Mouse (Mus musculus) forebrain, embryonic 12.5 days (tissue): ENCODE data around the gene Cdk5r2. TPM values are rescaled to one million over a fixed set of nuclear protein-coding genes. Genes with fewer than 3 reads are reported as not detected.

Source experiments
- ATAC-seq: fragments of 200-750 bp; cut with Nextera tagmentation; 2 replicates; pipeline ENCODE4 v1.8.0; 2017; ENCODE audit warnings: moderate TSS enrichment; ENCODE audit not compliant: low FRiP score
- H3K27ac ChIP-seq: fragments of 300-500 bp; sonication (generic); 2 replicates; pipeline ENCODE4 v1.5.1; 2016; ENCODE audit warnings: mild to moderate bottlenecking
- H3K27me3 ChIP-seq: fragments of 300-500 bp; sonication (generic); 2 replicates; pipeline ENCODE4 v1.6.1; 2016; ENCODE audit warnings: mild to moderate bottlenecking
- H3K36me3 ChIP-seq: fragments of 300-500 bp; sonication (generic); replicated peaks from 2 replicates; pipeline ENCODE4 v1.6.1; 2016; ENCODE audit warnings: mild to moderate bottlenecking
- H3K4me1 ChIP-seq: fragments of 300-500 bp; sonication (generic); 2 replicates; pipeline ENCODE4 v1.6.1; 2016
- H3K4me2 ChIP-seq: fragments of 300-500 bp; sonication (generic); 2 replicates; pipeline ENCODE4 v1.6.1; 2016; ENCODE audit warnings: mild to moderate bottlenecking, moderate library complexity
- H3K4me3 ChIP-seq: fragments of 300-500 bp; sonication (generic); replicated peaks from 2 replicates; pipeline ENCODE4 v1.5.1; 2016; ENCODE audit warnings: mild to moderate bottlenecking
- H3K9ac ChIP-seq: fragments of 300-500 bp; sonication (generic); 2 replicates; pipeline ENCODE4 v1.6.1; 2016; ENCODE audit warnings: mild to moderate bottlenecking
- H3K9me3 ChIP-seq: fragments of 300-500 bp; sonication (generic); 2 replicates; pipeline ENCODE4 v1.6.1; 2016
- WGBS: fragments of 180-500 bp; shearing (Covaris S2); methylation state at CpG from one replicate; pipeline ENCODE4 v1.1.7; 2016; 5-methylcytosine and 5-hydroxymethylcytosine counted together
- microRNA counts: library from miRNA; unstranded; fragments of <30 nt; microRNA quantifications from one replicate; lab custom pipeline; 2017
- microRNA-seq: library from miRNA; unstranded; fragments of <30 nt; microRNA quantifications from one replicate; pipeline ENCODE4, GENCODE M21; 2017
- polyA plus RNA-seq: library from polyadenylated mRNA; unstranded; fragments of >200 nt; fragmentation: Nextera tagmentation; extraction: Ambion mirVana; gene quantifications from 2 replicates; pipeline ENCODE4 v1.2.1, GENCODE M21; 2016

Gene Cdk5r2
- polyA plus RNA-seq, 1 experiment from 2014 or later: 2.0 TPM

DNA sequence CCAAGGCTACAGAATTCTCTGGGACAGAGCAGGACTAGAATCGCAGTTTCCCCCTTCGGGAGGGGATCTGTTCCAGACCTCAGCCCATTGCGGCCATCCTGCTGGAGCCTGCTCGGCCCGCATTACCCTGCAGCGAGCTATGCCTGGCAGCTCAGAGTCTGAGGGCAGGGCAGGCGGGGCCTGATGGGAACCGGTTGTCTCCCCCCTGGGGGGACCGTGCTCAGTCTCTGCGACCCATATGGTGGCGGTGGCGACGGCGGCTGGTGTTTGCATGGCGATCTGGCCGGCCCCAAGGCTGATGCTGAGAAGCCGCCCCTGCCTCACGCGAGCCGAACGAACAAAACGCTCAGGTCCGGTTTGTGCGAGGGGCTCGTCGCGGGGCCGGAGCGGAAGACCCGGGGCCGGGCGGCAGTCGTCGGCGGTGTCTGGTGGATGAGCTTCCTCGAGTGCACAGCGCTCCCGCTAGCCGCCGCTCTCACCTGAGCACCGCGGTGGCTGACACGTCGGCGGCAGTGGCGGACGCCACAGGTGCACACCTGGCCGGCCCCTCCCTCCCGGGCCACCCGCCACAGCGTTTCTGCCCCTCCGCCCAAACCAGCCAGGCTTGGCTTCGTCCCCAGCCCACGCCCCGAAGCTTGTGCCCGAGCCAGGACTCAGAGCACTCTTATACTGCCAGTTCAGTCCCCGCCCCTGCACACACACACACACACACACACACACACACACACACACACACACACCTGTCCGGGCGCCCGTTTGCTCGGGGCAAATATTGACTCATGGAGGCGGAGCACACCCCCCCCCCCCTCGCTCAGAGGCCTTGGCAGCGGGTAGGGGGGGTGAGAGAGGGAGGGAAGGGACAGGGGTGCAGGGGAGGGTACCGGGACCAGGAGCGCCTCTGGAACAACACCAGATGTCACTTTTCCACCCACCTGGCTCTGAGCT lies 45.9 kb downstream of the Cdk5r2 start:
- peaks cover 30% of the 10 kb centered on the region for H3K4me1 ChIP-seq
- peaks cover 97% of the 10 kb centered on the region for H3K27me3 ChIP-seq
- WGBS: under 1% methylated on average over 56 of the region's 66 CpGs
- no peaks in the 10 kb centered on the region for H3K9me3 ChIP-seq
- H3K4me3 ChIP-seq: peak overlapping the region; percentile 37
- 0 out of 2 replicates have a peak overlapping the region, but pooled peaks have one; percentile 29 for H3K9ac ChIP-seq
- H3K27ac ChIP-seq: no peak overlapping the region
- no peaks in the 10 kb centered on the region for H3K36me3 ChIP-seq
- H3K4me2 ChIP-seq: peak overlapping the region; percentile 57
- ATAC-seq: peak; percentile 34; the same call in 1 of the 2 replicates

DNA sequence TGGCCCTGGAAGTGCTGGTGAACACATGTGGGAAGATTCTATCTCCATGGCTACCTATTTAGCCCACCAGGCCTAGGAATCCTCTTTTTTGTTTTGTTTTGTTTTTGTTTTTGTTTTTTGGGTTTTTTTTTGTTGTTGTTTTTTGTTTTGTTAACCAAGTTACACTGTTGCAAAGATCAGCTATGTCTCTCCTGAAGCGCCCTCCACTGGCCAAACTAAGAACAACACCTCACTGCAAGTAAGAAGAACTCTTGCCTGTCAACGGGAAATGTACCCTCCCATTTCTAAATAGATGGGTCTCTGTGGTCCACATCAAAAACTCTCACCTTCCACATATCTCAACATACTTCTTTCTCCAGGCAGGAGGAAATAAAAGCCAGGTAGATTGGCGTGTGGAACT lies 47.0 kb downstream of the Cdk5r2 start:
- Histone ChIP-seq H3K27me3 (peaks cover 96% of the 10 kb centered on the region), H3K4me3 (no peak overlapping the region), H3K4me2 (no peak overlapping the region), H3K4me1 (peaks cover 26% of the 10 kb centered on the region), H3K9ac (no peak overlapping the region), H3K27ac (no peak overlapping the region), H3K9me3 (no peaks in the 10 kb centered on the region), H3K36me3 (no peaks in the 10 kb centered on the region)
- 0% methylated on average over 3 of the region's 3 CpGs for WGBS
- no peak for ATAC-seq

DNA sequence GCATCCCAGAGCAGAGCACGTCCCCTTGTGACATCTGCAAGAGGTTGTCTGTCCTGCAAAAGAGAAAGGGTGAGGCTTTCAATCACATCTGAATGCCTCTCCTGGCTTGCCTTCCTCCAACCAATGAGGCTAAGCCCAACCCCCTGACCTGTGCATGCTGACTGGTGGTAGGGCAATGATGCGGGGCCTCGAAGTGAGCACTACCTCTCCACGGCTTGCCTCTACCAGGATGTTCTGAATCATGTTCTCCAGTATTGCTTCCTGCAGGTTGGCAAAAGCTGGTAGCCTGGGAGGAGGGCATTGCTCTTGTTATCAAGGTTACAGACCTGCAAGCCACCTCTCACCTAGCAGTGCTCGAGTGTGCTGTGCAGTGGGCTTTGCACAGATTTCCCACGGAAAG lies 47.5 kb downstream of the Cdk5r2 start:
- 21% methylated on average over 6 of the region's 6 CpGs for WGBS
- peaks cover 95% of the 10 kb centered on the region for H3K27me3 ChIP-seq

More for the DNA sequence above, 47.5 kb downstream of the Cdk5r2 start:
- no peak overlapping the region for H3K4me2 ChIP-seq
- no peak overlapping the region for H3K27ac ChIP-seq
- no peak for ATAC-seq
- no peaks in the 10 kb centered on the region for H3K9me3 ChIP-seq
- H3K4me3 ChIP-seq: no peak overlapping the region
- no peaks in the 10 kb centered on the region for H3K36me3 ChIP-seq
- H3K4me1 ChIP-seq: peaks cover 25% of the 10 kb centered on the region
- H3K9ac ChIP-seq: no peak overlapping the region

MicroRNA genes within 50 kb of the gene (microRNA counts, 519-probe panel; counts per million panel counts)
- 3,021 counts per million, percentile 24 among the panel's probes with 10 or more counts for microRNA mmu-miR-375 (lab: Ali Mortazavi, UCI)

Small RNAs within 50 kb of the gene (microRNA-seq; reads per million reads assigned to microRNA genes)
- 355 reads per million, percentile 65 among the genes with 10 or more reads in this experiment for gene Mir375

Other genes starting within 250 kb of the Cdk5r2 start
- gene Ttll4, start 193.2 kb upstream of the Cdk5r2 start, polyA plus RNA-seq: 48.6 and 53.0 TPM in 2 replicates
- 3.0 and 3.3 TPM in 2 replicates for gene Cyp27a1, start 141.4 kb upstream of the Cdk5r2 start, polyA plus RNA-seq
- not detected in 2 replicates for gene Prkag3, start 105.7 kb upstream of the Cdk5r2 start, polyA plus RNA-seq
- gene Wnt6, start 83.0 kb upstream of the Cdk5r2 start, polyA plus RNA-seq: 3.3 and 4.5 TPM in 2 replicates
- 1.00 and 2.0 TPM in 2 replicates for gene Wnt10a, start 63.4 kb upstream of the Cdk5r2 start, polyA plus RNA-seq
- gene Fev, start 30.5 kb downstream of the Cdk5r2 start, polyA plus RNA-seq: not detected in 2 replicates
- gene Cryba2, start 38.2 kb downstream of the Cdk5r2 start, polyA plus RNA-seq: not detected in 2 replicates
- 0.24 and 0.55 TPM in 2 replicates for gene Cfap65, start 80.7 kb downstream of the Cdk5r2 start, polyA plus RNA-seq
- gene Ihh, start 96.7 kb downstream of the Cdk5r2 start, polyA plus RNA-seq: 0.19 TPM in 1 of 2 replicates, not detected in the other